Mouse (Mus musculus) large intestine, adult 2 months (tissue): Measurements from ENCODE around the gene Tspan33. TPM values are rescaled to one million over a fixed set of nuclear protein-coding genes. Genes with fewer than 3 reads are reported as not detected.
"Not testable (repeated sequence)": the region's sequence is repeated elsewhere in the genome, so short reads cannot be mapped to it uniquely, and the experiment has no call there.

ENCODE experiments used
- DNase-seq: peaks from one replicate; pipeline ENCODE4 v3.0.0-alpha.2; 2012; ENCODE audit warnings: low read depth, low spot score
- WGBS: fragments of 180-500 bp; shearing (Covaris S2); methylation state at CpG from one replicate; pipeline ENCODE4 v1.1.7; 2018; 5-methylcytosine and 5-hydroxymethylcytosine counted together
- polyA plus RNA-seq: library from polyadenylated mRNA; depleted of rRNA; stranded (reverse); fragments of >200 nt; gene quantifications from 2 replicates; pipeline ENCODE4 v1.2.3, GENCODE M21; 2012; rRNA removed

The Tspan33 gene
- polyA plus RNA-seq, 1 experiment: 2.8 TPM

DNA sequence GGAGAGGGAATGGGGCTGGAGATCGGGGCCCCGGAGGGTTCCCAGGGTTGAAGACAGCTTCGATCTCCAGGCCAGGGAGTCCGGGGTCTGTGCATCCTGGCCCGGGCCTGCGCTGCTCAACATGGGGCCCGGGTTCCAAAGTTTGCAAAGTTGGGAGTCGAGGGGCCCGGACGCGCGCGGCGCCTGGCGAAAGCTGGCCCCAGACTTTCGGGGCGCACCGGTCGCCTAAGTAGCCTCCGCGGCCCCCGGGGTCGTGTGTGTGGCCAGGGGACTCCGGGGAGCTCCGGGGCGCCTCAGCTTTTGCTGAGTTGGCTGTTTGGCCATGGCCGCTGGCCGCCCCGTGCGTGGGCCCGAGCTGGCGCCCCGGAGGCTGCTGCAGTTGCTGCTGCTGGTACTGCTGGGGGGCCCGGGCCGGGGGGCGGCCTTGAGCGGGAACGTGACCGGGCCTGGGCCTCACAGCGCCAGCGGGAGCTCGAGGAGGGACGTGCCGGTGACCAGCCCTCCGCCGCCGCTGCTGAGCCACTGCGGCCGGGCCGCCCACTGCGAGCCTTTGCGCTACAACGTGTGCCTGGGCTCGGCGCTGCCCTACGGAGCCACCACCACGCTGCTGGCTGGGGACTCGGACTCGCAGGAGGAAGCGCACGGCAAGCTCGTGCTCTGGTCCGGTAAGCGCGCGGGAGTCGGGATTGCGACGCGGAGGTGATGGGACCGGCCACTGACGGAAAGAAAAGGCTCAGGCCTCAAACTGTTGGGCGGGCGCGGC lies 41.8 kb downstream of the Tspan33 start:
- DNase-seq: no peak
- under 1% methylated on average over 75 of the region's 75 CpGs for WGBS

DNA sequence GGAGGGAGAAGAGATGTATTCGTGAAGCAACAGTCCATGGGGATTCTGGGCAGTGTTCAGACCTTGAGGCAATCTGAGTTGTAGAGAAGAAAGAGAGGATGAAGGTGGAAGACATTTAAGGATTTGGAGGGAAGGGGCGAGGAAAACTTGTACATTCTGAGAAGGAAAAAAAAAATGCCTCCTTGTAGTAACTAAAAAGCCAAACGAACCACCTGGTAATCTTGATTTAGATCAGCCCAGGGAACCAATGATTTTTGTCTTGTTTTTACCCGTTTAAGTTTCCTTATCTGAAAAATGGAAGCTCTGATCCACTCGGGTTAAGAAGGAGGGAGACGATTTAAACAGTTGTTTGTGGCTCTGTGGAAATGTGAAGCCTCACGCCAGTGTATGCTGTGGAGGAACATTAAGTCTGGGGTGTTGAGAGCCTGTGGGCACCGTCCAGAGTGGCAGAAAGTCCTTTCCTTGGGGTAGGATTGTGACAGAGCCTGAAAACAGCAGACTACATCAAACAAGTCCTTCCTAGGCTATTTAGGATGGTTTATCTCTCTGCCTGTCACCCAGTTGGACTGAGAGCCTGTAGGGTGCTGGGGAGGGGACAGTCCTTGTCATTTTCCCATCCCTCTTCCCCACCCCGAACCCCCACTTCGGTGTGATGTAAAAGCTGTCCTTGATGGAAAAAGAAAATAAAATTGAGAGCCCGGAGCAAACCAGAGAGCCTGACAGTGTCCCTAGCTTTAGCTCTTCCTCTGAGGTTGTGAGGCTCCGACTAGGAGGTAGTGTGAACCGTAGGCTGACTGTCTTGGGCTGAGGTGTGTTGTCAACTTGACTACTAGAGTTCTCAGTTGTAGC lies 42.8 kb downstream of the Tspan33 start:
- WGBS: 4% methylated on average over 13 of the region's 13 CpGs
- DNase-seq: no peak

DNA sequence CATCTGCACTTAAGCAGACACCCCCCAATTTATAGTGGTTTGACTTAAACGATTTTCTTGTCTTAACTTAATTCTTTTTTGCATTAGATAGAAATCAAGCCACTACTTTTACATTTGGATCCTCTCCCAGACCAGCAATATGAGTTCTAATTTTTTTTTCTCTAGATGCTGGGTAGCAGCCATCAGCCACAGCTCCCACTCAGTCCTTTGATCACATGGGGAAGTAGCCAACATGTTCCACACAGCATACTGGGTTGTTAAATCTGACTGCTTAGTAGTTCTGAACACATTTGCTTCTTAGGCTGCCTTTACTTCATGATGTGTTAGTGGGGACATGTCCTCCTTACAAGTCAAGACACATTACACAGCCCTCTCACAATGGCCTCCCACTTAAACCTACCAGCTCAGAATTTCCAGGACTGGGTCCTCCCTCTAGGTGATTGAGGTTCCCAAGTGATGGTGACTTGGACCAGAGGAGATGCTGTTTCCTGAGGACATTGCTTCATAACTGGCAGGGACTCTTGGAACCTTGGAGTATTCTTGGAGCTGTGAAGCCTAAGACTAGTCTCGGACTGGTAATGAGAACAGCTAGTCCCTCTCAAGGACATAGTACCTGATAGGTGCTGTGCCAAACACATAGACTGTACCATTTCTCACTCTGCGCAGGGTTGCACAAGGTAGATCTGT lies 57.6 kb downstream of the Tspan33 start:
- no peak for DNase-seq
- 82% methylated on average over 3 of the region's 3 CpGs for WGBS

DNA sequence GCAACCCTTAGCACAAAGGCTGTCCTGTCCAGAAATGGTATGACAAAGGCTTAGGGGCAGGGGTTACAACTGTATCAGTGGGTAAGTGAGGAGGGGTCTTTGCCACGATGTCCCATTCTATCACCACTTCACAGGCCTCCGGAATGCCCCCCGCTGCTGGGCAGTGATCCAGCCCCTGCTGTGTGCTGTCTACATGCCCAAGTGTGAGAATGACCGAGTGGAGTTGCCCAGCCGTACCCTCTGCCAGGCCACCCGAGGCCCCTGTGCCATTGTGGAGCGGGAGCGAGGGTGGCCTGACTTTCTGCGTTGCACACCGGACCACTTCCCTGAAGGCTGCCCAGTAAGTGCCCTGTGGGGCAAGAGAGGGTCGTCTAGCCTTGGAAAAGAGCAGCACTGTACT lies 59.3 kb downstream of the Tspan33 start:
- 91% methylated on average over 11 of the region's 11 CpGs for WGBS
- no peak for DNase-seq

DNA sequence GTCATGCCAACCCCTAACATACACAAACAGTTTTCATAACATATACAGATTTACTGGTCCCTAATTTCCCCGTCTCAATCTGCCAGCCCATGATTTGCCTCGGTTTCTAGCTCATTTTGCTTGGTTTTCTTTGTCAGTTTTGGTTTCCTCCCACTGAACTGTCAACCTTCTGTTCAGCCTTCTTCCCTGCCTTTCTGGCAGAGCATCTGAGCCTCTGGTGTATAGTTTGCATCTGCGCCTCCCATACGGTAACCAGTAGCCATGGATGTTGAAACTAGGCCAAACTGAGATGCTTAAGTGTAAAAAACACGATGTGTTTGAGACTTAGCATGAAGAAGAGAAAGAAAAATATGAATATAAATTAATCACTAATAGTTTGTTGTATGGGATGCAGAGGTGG lies 62.0 kb downstream of the Tspan33 start:
- DNase-seq: no peak
- WGBS: 83% methylated on average over 5 of the region's 5 CpGs

DNA sequence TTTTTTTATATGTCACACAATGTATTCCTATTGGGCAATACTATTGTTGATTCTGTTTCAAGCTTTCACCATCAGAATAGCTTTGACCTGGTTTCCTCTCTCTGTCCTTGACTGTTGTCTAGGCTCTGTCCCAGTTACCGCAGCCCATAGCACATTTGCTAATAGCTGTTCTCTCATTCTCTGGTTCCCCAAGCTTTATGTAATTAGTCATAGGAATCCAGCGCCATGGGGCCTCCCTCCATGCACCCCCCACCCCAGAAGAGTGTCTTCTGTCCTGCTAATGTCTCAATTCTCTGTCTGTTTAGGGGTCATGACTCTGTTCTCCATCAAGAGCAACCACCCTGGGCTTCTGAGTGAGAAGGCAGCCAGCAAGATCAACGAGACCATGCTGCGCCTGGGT lies 62.5 kb downstream of the Tspan33 start:
- DNase-seq: no peak
- WGBS: 90% methylated on average over 4 of the region's 4 CpGs

DNA sequence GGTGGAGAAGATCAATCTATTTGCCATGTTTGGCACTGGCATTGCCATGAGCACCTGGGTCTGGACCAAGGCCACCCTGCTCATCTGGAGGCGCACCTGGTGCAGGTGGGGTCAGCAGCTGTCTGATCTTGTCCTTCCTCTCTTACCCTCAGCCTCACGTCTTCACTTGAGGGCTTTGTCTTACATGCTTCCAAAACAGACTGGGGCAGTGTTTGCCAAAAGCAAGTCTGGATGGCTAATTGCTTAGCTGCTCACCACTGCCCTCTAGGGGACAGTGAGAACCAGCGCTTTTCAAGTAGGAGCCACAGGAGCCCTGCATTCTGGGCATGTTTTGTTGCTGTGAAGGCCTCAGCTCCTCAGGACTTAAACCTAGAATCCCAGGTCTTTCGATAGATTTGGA lies 64.4 kb downstream of the Tspan33 start:
- 35% methylated on average over 4 of the region's 4 CpGs for WGBS
- peak; percentile 60 for DNase-seq

DNA sequence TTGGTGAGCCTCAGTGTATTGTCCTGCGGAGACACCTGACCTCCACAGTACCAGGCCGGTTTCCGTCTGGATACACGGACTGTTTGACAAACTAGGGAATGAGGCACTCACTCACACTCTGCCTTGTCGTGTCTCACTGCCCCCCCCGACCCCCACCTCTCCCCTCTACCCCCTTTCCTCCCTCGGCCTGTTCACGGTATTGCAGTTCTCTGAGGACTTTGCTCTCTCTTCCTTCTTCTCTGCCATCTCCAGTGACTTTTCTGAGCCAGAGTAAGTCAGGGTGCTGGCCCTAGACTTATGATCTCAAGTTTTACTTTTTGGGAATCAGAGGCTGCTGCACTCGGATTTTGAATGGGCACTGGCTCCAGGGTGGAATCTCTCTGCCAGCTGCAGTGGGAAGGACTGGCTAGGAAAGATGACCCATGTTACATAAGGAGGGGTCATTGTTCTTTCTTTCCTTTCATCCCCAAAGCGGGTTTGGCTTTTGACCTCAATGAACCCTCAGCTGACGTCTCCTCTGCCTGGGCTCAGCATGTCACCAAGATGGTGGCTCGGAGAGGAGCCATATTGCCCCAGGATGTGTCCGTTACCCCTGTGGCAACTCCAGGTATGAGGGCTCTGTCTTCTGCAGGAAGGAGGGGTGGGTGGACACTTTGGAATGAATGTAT lies 65.1 kb downstream of the Tspan33 start:
- no peak for DNase-seq
- WGBS: 84% methylated on average over 13 of the region's 13 CpGs

DNA sequence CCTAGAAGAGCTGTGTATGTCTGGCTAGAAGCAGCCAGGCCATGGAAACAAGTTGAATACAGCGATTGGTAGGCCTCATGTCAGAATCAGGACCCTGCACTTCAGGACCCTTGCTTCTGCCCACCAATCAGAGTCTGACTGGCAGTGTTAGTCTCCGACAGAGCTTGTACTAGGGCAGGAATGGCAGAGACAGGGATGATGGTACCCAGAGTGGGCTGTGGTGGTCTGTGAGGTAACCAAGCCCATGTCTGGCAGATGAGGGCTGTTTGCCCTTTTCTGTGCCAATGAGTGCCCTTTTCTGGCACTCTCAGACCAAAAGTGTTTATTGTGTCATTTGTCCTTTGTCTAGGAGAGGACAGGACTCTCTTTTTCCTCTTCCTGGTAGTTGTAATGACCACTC lies 66.4 kb downstream of the Tspan33 start:
- not testable (repeated sequence) for DNase-seq

DNA sequence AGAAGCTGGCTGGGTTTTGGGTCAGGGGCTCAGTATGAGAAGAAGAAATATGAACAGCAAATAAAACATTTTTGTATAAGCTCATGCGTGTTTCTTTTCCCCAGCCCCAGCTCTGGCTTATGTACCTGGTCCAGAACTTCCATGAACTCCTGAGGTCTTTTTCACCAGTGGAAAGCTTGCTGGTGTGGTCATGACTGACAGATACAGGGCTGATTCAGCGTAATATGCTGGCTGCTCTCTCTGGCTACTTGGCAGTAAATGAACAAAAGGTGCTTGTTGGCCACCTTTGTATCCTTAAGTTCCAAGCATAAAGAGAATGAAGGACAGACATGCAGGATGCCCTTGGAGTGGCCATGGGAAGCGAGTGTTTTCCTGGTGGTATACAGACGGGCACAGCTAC lies 67.3 kb downstream of the Tspan33 start:
- DNase-seq: no peak
- 93% methylated on average over 4 of the region's 4 CpGs for WGBS

More for the DNA sequence above, 66.4 kb downstream of the Tspan33 start:
- 90% methylated on average over 2 of the region's 2 CpGs for WGBS

DNA sequence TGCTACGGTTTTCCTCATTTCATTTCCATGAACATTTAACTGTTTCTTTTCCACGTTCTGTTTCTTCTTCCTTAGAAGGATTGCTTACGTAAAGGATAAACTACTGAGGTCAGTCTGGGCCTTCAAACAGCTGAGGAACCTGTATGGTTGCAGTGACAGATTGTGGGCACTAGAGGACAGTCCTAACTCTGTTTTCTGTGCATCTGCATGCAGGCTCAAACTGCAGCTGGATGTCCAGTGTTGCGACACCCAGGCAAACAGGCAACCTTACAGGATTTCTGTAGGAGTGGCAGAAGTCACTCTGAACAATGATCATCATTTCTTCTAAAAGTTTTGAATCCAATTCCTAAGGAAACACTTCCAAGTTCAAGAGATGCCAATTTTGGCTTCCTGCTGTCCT lies 68.5 kb downstream of the Tspan33 start:
- WGBS: 59% methylated on average over 4 of the region's 4 CpGs

DNA sequence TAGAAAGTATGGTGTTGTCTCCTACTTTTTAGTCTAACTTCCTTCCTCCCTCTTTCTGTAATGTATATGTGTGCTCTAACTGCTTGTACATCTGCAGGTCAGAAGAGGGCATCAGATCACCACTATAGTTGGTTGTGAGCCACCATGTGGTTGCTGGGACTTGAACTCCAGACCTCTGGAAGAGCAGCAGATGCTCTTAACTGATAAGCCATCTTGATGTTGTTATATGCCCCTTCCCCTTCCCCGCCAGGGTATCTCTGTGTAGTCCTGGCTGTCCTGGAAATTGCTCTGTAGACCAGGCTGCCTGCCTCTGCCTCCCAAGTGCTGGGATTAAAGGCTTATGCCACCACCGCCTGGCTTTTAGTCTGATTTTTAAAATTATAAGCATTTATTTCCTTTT lies 72.9 kb downstream of the Tspan33 start:
- 84% methylated on average over 2 of the region's 2 CpGs for WGBS
- DNase-seq: no peak

More for the DNA sequence above, 68.5 kb downstream of the Tspan33 start:
- no peak for DNase-seq

Other genes with a start within 250 kb of the Tspan33 start
- gene Atp6v1f, start 226.5 kb upstream of the Tspan33 start, polyA plus RNA-seq: 288 and 318 TPM in 2 replicates
- not detected in 2 replicates for gene Atp6v1fnb, start 222.8 kb upstream of the Tspan33 start, polyA plus RNA-seq
- 3.2 and 3.8 TPM in 2 replicates for gene Kcp, start 186.3 kb upstream of the Tspan33 start, polyA plus RNA-seq
- gene Irf5, start 167.6 kb upstream of the Tspan33 start, polyA plus RNA-seq: 18.5 and 20.4 TPM in 2 replicates
- 30.7 and 36.4 TPM in 2 replicates for gene Tnpo3, start 84.3 kb upstream of the Tspan33 start, polyA plus RNA-seq
- gene Smo, start 41.3 kb downstream of the Tspan33 start, polyA plus RNA-seq: 10.8 and 14.9 TPM in 2 replicates
- 74.3 and 187 TPM in 2 replicates for gene Ahcyl2, start 73.8 kb downstream of the Tspan33 start, polyA plus RNA-seq
- gene Strip2, start 222.8 kb downstream of the Tspan33 start, polyA plus RNA-seq: 0.58 and 1.7 TPM in 2 replicates